Mouse (Mus musculus) gastrocnemius, adult 18-20 months (tissue): ENCODE results near the gene Olfr122. TPM values are rescaled to one million over a fixed set of nuclear protein-coding genes. Genes with fewer than 3 reads are reported as not detected.

ENCODE experiments used
- DNase-seq: peaks from one replicate; pipeline ENCODE4 v3.0.0; 2021; ENCODE audit warnings: low spot score
- long read RNA-seq, 2 experiments: library from polyadenylated mRNA; stranded (forward); transcript quantifications; one replicate each; pipeline ENCODE4 v2.0.0; 2021
- total RNA-seq, 2 experiments: library from RNA; stranded (reverse); gene quantifications; 2 replicates each; pipeline ENCODE4 v1.2.3; 2021

Olfr122 gene
- total RNA-seq = not detected
- long read RNA-seq, experiment 1 = 0 reads
- long read RNA-seq, experiment 2 = 0 reads

DNA sequence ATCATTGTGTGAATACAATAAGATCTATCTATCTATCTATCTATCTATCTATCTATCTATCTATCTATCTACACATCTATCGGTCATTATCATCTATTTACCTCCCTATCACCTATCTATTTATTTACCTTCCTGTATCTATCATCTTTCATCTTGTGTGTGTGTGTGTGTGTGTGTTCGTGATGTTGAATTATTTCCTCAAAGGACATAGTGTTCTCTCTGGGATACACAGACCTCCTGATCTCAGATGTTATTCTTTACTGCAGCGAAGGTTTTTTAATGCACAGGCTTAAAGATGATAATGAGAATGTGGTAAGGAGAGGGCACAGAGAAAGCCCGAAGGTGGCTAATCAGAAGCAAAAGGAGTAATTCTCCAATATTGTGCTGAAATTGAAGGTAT is at the start of gene Olfr122:
Gene Olfr122 (plus strand): TSS at position 301 of the 400 bp plus-strand sequence.
- DNase-seq = no peak

DNA sequence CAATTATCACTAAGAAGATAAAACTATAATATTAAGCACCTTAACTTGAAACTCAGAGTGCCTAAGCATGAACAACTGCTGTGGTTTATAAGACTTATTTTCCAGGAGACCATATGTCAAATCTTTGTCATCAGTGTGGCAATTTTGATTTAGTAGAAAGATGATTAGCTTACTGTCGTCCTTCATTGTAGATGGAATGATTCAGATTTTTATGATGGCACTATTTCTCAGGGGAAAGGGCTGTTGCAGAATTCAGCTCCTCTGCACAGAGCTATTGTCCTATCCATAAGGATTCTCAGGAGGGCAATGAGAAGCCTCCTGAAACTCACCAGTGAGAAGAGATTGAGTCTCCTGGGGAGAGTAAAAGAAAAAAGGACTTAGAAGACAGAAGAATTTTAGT is 46.9 kb upstream of the Olfr122 start, which contains the start of gene Olfr120:
Gene Olfr120 (plus strand): TSS at position 301 of the 400 bp plus-strand sequence.
- DNase-seq = no peak

DNA sequence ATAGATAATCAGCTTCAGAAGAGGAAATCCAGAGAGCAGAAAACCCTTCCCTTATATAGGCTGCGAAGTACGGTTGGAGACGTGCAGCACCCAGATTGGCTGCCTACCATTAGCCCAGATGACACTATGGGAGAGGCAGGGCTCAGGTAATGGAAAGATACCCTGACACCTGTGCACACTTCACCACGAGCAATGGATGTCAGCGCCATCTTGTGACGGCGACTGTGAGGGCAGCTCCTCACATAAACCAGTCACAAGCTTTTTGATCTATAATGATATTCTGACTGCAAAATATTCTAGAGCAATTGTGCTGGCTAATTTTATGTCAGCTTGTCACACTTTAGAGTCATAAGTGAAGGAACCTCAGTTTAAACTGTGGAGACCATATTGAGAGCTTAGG is 30.3 kb upstream of the Olfr122 start:
- DNase-seq = no peak

DNA sequence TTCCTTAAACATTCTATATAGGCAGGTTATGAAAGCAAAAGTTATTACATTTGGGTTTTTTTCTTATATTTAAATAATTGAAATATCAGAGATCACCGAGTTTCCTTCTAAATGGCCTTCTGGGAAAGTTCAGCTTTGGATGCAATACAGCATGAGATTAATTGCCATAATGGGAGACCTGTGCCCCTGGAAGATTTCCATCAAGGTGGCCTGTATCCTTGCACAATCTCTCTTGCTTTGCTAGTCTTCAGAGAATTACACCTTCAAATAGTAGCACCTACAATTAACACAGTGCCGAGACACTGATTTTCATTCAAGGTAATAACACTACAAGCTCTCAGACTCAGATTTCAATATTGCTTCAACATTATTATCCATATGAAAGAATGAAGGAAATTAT is 24.8 kb downstream of the Olfr122 start, which contains the start of gene Olfr123:
Gene Olfr123 (plus strand): TSS at position 301 of the 400 bp plus-strand sequence.
- no peak for DNase-seq

DNA sequence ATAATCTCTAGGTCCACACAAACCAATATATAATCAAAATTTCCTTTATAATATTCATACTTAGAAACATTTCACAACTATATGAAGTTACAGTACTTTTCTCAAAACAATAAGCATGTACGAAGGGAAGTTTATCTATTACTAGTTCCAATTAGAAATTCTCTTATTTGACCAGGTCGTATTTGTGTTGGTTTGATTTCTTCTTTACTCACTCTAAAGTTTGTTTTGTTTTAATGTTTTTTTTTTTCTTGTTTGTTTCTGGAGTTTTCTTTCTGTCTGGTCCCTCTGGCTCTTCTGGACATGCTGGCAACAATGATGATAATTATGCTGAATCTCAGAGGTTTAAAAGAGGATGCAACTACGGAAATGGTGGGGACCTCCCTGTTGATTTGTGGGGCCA is 31.2 kb downstream of the Olfr122 start, which contains the start of gene Olfr124:
Gene Olfr124 (plus strand): TSS at position 301 of the 400 bp plus-strand sequence.
- no peak for DNase-seq

Other genes starting within 250 kb of the Olfr122 start
- not detected for gene Olfr112, start 199.2 kb upstream of the Olfr122 start, total RNA-seq
- gene Olfr113, start 190.9 kb upstream of the Olfr122 start, total RNA-seq = not detected
- not detected for gene Olfr114, start 175.9 kb upstream of the Olfr122 start, total RNA-seq
- not detected for gene Olfr115, start 141.5 kb upstream of the Olfr122 start, total RNA-seq
- not detected for gene Olfr116, start 141.4 kb upstream of the Olfr122 start, total RNA-seq
- gene Olfr117, start 104.8 kb upstream of the Olfr122 start, total RNA-seq = not detected
- not detected for gene Olfr118, start 101.6 kb upstream of the Olfr122 start, total RNA-seq
- not detected for gene Olfr119, start 72.0 kb upstream of the Olfr122 start, total RNA-seq
- not detected for gene Olfr120, start 46.8 kb upstream of the Olfr122 start, total RNA-seq
- not detected for gene Olfr121, start 19.8 kb upstream of the Olfr122 start, total RNA-seq
- gene Olfr123, start 24.9 kb downstream of the Olfr122 start, total RNA-seq = not detected
- not detected for gene Olfr124, start 31.3 kb downstream of the Olfr122 start, total RNA-seq
- not detected for gene Olfr125, start 64.3 kb downstream of the Olfr122 start, total RNA-seq
- gene Olfr126, start 78.9 kb downstream of the Olfr122 start, total RNA-seq = not detected
- not detected for gene Olfr127, start 131.8 kb downstream of the Olfr122 start, total RNA-seq
- not detected for gene Olfr128, start 151.9 kb downstream of the Olfr122 start, total RNA-seq
- gene Olfr761, start 184.5 kb downstream of the Olfr122 start, total RNA-seq = not detected